Mouse (Mus musculus) testis, adult 10 weeks (tissue): ENCODE results near the gene Phf21b. TPM values are rescaled to one million over a fixed set of nuclear protein-coding genes. Genes with fewer than 3 reads are reported as not detected.

Experiments used
- polyA plus RNA-seq: library from polyadenylated mRNA; stranded (reverse); fragments of 350-450 nt; fragmentation: Illumina TruSeq; extraction: RNeasy Lipid Tissue Mini Kit (QIAGEN cat#74804); gene quantifications from one replicate; pipeline ENCODE4 v1.2.3, GENCODE M21; 2014; ENCODE audit warnings: low read depth, low replicate concordance

The Phf21b gene
- polyA plus RNA-seq, result 0.39 TPM

DNA sequence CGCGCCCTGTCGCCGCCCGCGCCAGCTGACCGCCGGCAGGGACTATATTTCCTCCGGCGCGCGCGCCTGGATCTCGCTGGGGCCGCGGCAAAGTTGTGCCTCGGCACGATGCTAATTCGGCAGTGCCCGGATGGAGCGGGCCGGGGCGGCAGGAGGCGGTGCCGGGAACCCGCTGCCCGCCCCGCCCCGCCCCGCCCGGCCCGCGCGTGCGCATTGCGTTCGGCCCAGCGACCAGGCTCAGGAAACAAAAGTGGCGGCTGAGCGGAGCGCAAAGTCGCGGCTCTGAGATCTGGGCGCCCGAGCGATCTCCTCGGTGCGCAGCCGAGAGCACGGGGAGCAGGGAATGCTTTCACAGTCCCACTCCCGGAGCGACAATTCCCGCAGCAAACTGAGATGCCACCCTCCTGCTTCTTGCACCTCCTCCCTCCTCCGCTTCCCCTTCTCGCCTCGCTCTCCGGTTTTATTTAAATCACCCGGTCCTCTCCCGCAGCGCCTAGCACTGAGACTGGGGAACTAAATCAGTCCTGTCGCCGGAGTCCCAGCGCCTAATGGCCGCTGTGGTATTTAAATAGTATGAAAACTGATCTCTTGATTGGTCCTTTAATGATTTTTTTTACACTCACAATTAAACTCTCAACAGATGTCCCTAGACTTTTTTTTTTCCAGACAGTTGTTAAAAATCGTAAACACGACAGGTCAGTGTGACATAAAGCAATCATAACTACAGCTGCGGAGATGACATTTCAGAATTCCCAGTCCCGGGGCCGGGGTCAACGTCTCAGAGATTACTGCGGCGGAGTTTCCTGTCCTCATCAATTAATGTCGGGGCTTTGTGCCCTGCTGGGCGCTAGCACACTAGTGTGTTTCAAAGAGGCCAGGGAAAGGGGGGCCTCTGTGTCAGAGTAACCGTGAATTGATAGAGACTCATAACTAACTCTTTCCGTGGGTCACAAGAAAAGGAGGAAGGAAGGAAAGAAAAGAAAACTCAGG lies at the start of gene Phf21b:
Gene Phf21b (minus strand): TSS at position 44 of the 990 bp plus-strand sequence.

Other genes starting within 250 kb of the Phf21b start
- 0.35 TPM for gene Prr5, start 186.4 kb downstream of the Phf21b start, polyA plus RNA-seq
- gene Arhgap8, start 136.0 kb downstream of the Phf21b start, polyA plus RNA-seq, result 0.14 TPM
- 1.3 TPM for gene Gm29666, start 64.0 kb upstream of the Phf21b start, polyA plus RNA-seq
- 42.6 TPM for gene Nup50, start 67.4 kb upstream of the Phf21b start, polyA plus RNA-seq
- 2.0 TPM for gene 5031439G07Rik, start 132.5 kb upstream of the Phf21b start, polyA plus RNA-seq
- not detected for gene Upk3a, start 161.1 kb upstream of the Phf21b start, polyA plus RNA-seq
- gene Fam118a, start 172.9 kb upstream of the Phf21b start, polyA plus RNA-seq, result 94.6 TPM